Mouse (Mus musculus): ENCODE results near the gene Ednra. TPM values are rescaled to one million over a fixed set of nuclear protein-coding genes. Genes with fewer than 3 reads are reported as not detected.

Gene Ednra
- total and polyA plus RNA-seq, 2 experiments from 2014 or later = 35.2 to 37.0 TPM

- H3K4me2 ChIP-seq (ENCODE audit: low read depth, low read length) = no peak overlapping the region
- no peaks in the 10 kb centered on the region for H3K27me3 ChIP-seq (ENCODE audit: control insufficient read depth, insufficient read depth, low read length)
- peaks cover 17% of the 10 kb centered on the region for H3K9me3 ChIP-seq (replicated peaks; ENCODE audit: control insufficient read depth, low read length)
- 73% methylated on average over 2 of the region's 2 CpGs for WGBS
- ATAC-seq (ENCODE audit: insufficient read depth, low read depth) (no peak), DNase-seq (ENCODE audit: low spot score) (no peak)
- no peak overlapping the region for H3K27ac ChIP-seq (ENCODE audit: low read depth)
- no peaks in the 10 kb centered on the region for H3K4me1 ChIP-seq (ENCODE audit: control insufficient read depth, insufficient read depth)
- H3K9ac ChIP-seq (replicated peaks; ENCODE audit: low read depth, low read length) = no peak overlapping the region
- H3K36me3 ChIP-seq (replicated peaks; ENCODE audit: control insufficient read depth, insufficient read depth, low read length) = no peaks in the 10 kb centered on the region
- TF ChIP-seq CTCF (IDR thresholded peaks at IDR 0.05; ENCODE audit: low read depth) (no peak), EP300 (IDR thresholded peaks at IDR 0.05; ENCODE audit: low read depth) (no peak)
- H3K4me3 ChIP-seq (ENCODE audit: low read depth, low read length) = no peak overlapping the region
Measured at GRCm38 (mm10) chr8:77733792-77734191, 9.5 kb upstream of the Ednra start.

GRCm38 (mm10) chr8:77732964-77733363, 8.7 kb upstream of the Ednra start:
- no peaks in the 10 kb centered on the region for H3K36me3 ChIP-seq (replicated peaks; ENCODE audit: control insufficient read depth, insufficient read depth, low read length)
- WGBS = 70% methylated on average over 3 of the region's 3 CpGs
- H3K4me3 ChIP-seq (ENCODE audit: low read depth, low read length) = no peak overlapping the region
- ATAC-seq (ENCODE audit: insufficient read depth, low read depth) (no peak), DNase-seq (ENCODE audit: low spot score) (no peak)
- H3K4me1 ChIP-seq (ENCODE audit: control insufficient read depth, insufficient read depth) = no peaks in the 10 kb centered on the region
- TF ChIP-seq EP300 (IDR thresholded peaks at IDR 0.05; ENCODE audit: low read depth) (no peak), CTCF (IDR thresholded peaks at IDR 0.05; ENCODE audit: low read depth) (no peak)
- H3K9ac ChIP-seq (replicated peaks; ENCODE audit: low read depth, low read length) = no peak overlapping the region
- H3K27ac ChIP-seq (ENCODE audit: low read depth) = no peak overlapping the region
- H3K27me3 ChIP-seq (ENCODE audit: control insufficient read depth, insufficient read depth, low read length) = no peaks in the 10 kb centered on the region
- H3K9me3 ChIP-seq (replicated peaks; ENCODE audit: control insufficient read depth, low read length) = peaks cover 17% of the 10 kb centered on the region
- H3K4me2 ChIP-seq (ENCODE audit: low read depth, low read length) = no peak overlapping the region

- H3K4me3 ChIP-seq (ENCODE audit: low read depth, low read length) = no peak overlapping the region
Measured at GRCm38 (mm10) chr8:77725406-77725805, 1.1 kb upstream of the Ednra start.

GRCm38 (mm10) chr8:77723534-77724045, 674 bp downstream of the Ednra start:
- WGBS = 2% methylated on average over 16 of the region's 16 CpGs
- no peak for TF ChIP-seq CTCF (IDR thresholded peaks at IDR 0.05; ENCODE audit: low read depth)
- TF ChIP-seq EP300 (IDR thresholded peaks at IDR 0.05; ENCODE audit: low read depth) = no peak

More at GRCm38 (mm10) chr8:77725406-77725805, 1.1 kb upstream of the Ednra start:
- 54% methylated on average over 5 of the region's 5 CpGs for WGBS
- Histone ChIP-seq H3K36me3 (replicated peaks; ENCODE audit: control insufficient read depth, insufficient read depth, low read length) (no peaks in the 10 kb centered on the region), H3K27me3 (ENCODE audit: control insufficient read depth, insufficient read depth, low read length) (no peaks in the 10 kb centered on the region), H3K4me1 (ENCODE audit: control insufficient read depth, insufficient read depth) (peaks cover 23% of the 10 kb centered on the region; the same call in 1 of the 2 replicates), H3K27ac (ENCODE audit: low read depth) (peak overlapping the region; percentile 97), H3K9me3 (replicated peaks; ENCODE audit: control insufficient read depth, low read length) (no peaks in the 10 kb centered on the region), H3K4me2 (ENCODE audit: low read depth, low read length) (peak overlapping the region; percentile 68), H3K9ac (replicated peaks; ENCODE audit: low read depth, low read length) (peak overlapping the region; percentile 31; the same call in 1 of the 2 replicates)
- DNase-seq (ENCODE audit: low spot score) = no peak
- ATAC-seq (ENCODE audit: insufficient read depth, low read depth) = no peak
- TF ChIP-seq EP300 (IDR thresholded peaks at IDR 0.05; ENCODE audit: low read depth) = no peak
- TF ChIP-seq CTCF (IDR thresholded peaks at IDR 0.05; ENCODE audit: low read depth) = no peak

GRCm38 (mm10) chr8:77723018-77723417, 1.2 kb downstream of the Ednra start:
- Histone ChIP-seq H3K27ac (ENCODE audit: low read depth) (peak overlapping the region; percentile 97), H3K4me3 (ENCODE audit: low read depth, low read length) (peak overlapping the region; percentile 70), H3K4me2 (ENCODE audit: low read depth, low read length) (peak overlapping the region; percentile 68), H3K9me3 (replicated peaks; ENCODE audit: control insufficient read depth, low read length) (no peaks in the 10 kb centered on the region), H3K36me3 (replicated peaks; ENCODE audit: control insufficient read depth, insufficient read depth, low read length) (peaks cover 6% of the 10 kb centered on the region), H3K27me3 (ENCODE audit: control insufficient read depth, insufficient read depth, low read length) (no peaks in the 10 kb centered on the region), H3K9ac (replicated peaks; ENCODE audit: low read depth, low read length) (peak overlapping the region; percentile 83), H3K4me1 (ENCODE audit: control insufficient read depth, insufficient read depth) (peaks cover 44% of the 10 kb centered on the region; the same call in 1 of the 2 replicates)
- WGBS = 47% methylated on average over 4 of the region's 4 CpGs
- no peak for DNase-seq (ENCODE audit: low spot score)
- TF ChIP-seq EP300 (IDR thresholded peaks at IDR 0.05; ENCODE audit: low read depth) = no peak
- no peak for TF ChIP-seq CTCF (IDR thresholded peaks at IDR 0.05; ENCODE audit: low read depth)
- ATAC-seq (ENCODE audit: insufficient read depth, low read depth) = no peak

More at GRCm38 (mm10) chr8:77723534-77724045, 674 bp downstream of the Ednra start:
- Histone ChIP-seq H3K9me3 (replicated peaks; ENCODE audit: control insufficient read depth, low read length) (no peaks in the 10 kb centered on the region), H3K27me3 (ENCODE audit: control insufficient read depth, insufficient read depth, low read length) (no peaks in the 10 kb centered on the region), H3K4me3 (ENCODE audit: low read depth, low read length) (peak overlapping the region; percentile 70), H3K36me3 (replicated peaks; ENCODE audit: control insufficient read depth, insufficient read depth, low read length) (peaks cover 6% of the 10 kb centered on the region), H3K27ac (ENCODE audit: low read depth) (peak overlapping the region; percentile 97), H3K4me2 (ENCODE audit: low read depth, low read length) (peak overlapping the region; percentile 68), H3K4me1 (ENCODE audit: control insufficient read depth, insufficient read depth) (peaks cover 40% of the 10 kb centered on the region; the same call in 1 of the 2 replicates), H3K9ac (replicated peaks; ENCODE audit: low read depth, low read length) (peak overlapping the region; percentile 83)
- DNase-seq (ENCODE audit: low spot score) (peak; percentile 70), ATAC-seq (ENCODE audit: insufficient read depth, low read depth) (peak; percentile 68)
